Mouse (Mus musculus) neural tube, embryonic 10.5 days (tissue): Measurements from ENCODE around the gene Mlf2.

Experiments used
- DNase-seq: peaks from one replicate; pipeline ENCODE4 v3.0.0-alpha.2; 2017; ENCODE audit warnings: low spot score; ENCODE audit errors: extremely low spot score

Mlf2 gene

DNA sequence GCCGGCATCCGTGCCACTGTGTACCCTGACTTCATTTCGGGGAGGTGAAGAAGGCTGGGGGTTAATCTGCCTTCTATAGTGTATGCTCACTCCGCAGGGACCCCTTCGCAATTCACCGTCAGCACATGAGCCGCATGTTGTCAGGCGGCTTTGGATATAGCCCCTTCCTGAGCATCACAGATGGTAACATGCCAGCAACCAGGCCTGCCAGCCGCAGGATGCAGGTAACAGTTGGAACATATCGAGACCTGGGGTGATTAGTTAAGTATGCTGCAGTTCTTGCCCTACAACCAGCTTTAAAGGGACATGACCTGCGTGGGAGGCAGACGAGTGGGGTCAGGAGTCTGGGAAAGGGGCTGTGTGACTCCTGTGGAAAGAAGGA, 1.1 kb downstream of the Mlf2 start:
- DNase-seq: no peak

- DNase-seq: no peak
Measured at GRCm38 (mm10) chr6:124933127-124933526, 1.9 kb downstream of the Mlf2 start.

DNA sequence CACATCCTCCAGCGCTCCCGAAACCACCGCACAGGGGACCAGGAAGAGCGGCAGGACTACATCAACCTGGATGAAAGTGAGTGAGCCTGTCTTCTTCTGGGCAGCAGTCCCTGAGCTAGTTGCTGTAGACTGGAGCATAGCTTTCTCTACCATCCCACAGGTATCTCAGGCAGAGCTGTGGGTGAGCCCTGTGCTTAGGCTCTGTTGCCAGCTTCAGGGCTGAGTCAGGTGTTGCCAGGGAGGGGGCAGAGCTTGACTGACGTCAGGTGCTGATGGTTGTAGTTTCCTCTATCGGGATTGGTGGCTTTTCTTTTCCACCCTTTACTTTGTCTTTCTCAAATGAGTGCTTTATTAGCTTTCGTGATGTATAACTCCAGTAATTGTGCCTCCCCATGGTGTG, 3.5 kb downstream of the Mlf2 start:
- DNase-seq: no peak

GRCm38 (mm10) chr6:124936681-124937080, 5.5 kb downstream of the Mlf2 start:
- no peak for DNase-seq

- no peak for DNase-seq
Measured at GRCm38 (mm10) chr6:124937493-124937892, 6.3 kb downstream of the Mlf2 start.

DNA sequence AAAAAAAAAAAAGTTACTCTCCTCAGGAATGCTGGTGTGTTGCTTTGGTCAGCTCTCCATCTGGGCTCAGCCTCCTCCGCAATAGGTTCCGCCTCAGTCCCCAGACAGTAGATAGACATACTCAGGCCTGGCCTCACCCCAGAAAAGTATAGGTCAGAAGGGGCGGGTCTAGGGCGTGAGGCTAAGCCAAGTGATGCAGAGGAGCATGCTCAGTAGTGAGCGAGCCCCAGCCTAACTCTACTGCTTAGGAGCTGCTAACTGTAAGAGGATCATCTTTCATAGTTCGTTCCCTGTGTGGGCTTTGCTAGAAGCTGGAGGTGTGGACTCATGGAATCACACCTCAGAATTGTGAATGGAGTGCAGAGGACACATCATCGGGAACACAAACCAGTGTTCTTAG, 7.4 kb downstream of the Mlf2 start:
- DNase-seq: no peak

- DNase-seq: no peak
Measured at GRCm38 (mm10) chr6:124941679-124942078, 10.5 kb downstream of the Mlf2 start.

- no peak for DNase-seq
Measured at GRCm38 (mm10) chr6:124943526-124943925, 12.3 kb downstream of the Mlf2 start.

DNA sequence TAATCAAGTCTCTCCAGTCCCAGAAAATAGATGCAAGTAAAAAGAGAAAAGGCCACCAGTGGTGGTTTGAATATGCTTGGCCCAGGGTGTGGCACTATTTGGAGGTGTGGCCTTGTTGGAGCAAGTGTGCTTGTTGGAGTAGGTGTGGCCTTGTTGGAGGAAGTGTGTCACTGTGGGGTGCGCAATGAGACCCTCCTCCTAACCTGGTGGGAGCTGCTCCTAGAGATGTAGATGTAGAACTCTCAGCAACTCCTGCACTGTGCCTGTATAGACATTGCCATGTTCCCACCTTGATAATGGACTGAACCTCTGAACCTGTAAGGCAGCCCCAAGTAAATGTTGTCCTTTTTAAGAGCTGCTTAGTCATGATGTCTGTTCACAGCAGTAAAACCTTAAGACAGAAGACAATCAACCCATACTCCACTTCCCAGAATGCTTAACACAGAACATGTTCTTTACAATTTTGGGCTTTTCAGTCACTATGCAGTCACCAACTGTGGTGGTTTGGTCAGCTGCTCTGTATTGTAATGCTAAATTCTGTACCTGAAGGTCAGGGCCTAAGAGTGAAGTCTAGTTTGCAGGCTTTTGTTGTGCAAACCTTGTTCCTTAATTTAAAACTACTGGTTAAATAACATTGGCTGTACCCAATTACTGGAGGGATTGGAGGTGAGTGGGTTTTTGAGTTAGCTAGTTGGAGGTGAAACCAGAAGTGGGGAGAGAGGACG, 23.0 kb downstream of the Mlf2 start:
- DNase-seq: no peak

DNA sequence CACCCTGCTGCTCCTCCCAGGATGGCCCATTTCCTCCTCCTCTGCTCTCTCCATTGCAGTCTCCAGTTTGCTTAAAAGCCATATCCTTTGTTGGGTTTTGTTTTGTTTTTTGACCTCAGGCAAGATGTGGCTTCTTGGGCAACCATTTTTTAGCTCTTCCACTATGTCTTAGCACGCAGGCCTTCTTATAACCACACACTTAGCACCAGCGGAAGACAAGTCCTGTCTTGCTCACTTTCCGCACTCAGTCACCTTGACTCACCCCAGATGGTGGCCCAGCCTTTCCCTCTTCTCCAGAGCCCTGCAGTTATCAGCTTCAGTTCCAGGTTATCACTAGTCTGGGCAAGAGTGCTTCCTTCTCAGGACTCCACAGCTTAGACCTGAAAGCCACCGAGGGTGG, 24.0 kb downstream of the Mlf2 start:
- no peak for DNase-seq

GRCm38 (mm10) chr6:124958127-124958526, 26.9 kb downstream of the Mlf2 start:
- DNase-seq: no peak

- DNase-seq: no peak
Measured at GRCm38 (mm10) chr6:124959960-124960359, 28.8 kb downstream of the Mlf2 start.

DNA sequence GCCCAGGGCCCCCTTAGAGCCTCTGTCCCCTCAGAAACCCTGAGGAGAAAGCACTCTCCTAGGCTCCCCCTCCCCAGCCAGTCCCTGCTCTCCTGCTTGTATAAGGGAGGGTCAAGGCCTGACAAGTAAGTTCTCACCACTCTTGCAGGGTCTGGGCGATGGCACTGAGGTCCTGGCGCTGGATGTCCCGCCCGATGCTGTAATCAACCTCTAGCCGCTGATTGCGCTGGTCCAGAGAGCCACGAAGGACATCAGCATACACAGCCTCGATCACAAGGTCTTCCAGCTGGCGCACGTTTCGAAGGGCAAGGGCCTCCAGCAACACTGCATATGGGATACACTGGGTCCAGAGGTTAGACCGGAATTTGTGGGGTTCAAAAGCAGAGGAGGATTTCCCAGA, 29.8 kb downstream of the Mlf2 start:
- no peak for DNase-seq

DNA sequence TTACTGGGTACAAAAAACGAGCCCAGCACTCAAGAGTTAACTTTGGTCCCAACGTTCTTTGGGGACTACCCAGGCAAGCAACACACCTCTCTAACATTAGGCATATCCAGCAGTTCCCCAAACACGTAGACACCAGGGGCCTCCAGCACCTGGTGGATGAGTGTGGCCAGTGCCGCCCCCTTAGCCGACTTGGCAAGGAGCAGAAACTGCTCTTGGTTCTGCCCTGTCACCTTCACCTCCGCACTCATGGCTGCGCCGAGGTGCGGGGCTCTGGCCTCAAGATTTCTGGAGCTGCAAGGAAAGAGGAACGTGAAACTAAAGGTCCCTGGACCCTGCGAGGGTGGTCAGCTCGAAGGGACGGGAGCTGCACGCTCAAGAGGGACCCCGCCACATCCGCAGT, 33.5 kb downstream of the Mlf2 start:
- DNase-seq: no peak

GRCm38 (mm10) chr6:124965088-124965719, 34.0 kb downstream of the Mlf2 start, which contains the start of gene Cops7a:
Cops7a (minus strand) TSS chr6:124965538.
- DNase-seq: peak; percentile 99

DNA sequence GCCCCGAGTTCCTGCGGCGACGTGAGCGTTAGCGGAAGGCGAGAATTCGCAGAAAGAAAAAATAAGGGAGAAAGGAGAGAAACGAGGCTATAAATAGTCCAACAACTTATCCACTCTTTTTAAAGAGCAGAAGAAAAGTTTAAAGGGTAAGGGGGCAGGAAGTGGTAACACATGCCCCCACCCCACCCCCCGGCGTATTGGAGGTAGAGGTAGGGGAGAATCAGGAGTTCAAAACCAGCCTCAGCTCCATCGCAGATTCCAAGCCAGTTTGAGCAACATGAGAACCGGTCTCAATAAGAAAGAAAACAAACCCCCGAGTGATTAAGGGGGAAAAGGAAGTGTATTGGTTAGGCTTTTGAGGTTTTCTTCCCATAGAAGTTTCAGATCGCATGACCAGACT, 34.6 kb downstream of the Mlf2 start:
- no peak for DNase-seq

GRCm38 (mm10) chr6:124966466-124967118, 35.4 kb downstream of the Mlf2 start:
- DNase-seq: peak; percentile 15

GRCm38 (mm10) chr6:124967766-124968165, 36.6 kb downstream of the Mlf2 start:
- peak; percentile 53 for DNase-seq
